Mouse (Mus musculus): ENCODE data around the gene Krt24.

DNA sequence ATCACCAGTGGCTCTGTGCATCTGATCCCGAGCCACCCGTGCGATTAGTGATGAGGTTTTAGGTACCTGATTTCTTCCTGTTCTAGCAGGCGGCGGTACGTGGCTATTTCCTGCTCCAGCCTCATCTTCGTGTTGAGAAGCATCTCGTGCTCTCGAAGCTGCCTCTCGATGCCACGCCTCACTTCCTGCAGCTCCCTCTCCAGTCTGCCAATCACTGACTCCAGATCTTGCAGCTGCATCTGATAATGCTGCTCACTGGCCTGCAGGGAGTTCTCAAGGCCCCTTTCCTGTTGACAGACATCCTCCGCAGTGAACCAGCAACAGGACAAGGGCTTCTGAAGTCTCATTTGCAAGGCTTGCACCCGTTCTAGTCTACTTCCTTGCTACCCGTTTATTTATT lies 46.6 kb downstream of the Krt24 start:
- TF ChIP-seq CTCF (IDR thresholded peaks at IDR 0.05; ENCODE audit: insufficient read depth, low read depth, low read length) (no peak), POLR2A (IDR thresholded peaks at IDR 0.05; ENCODE audit: insufficient read depth, low read depth, low read length) (no peak)

Data from olfactory bulb, adult 2 months (tissue).